Mouse (Mus musculus) thymus, postnatal 10 days (tissue): Measurements from ENCODE around the gene 2510002D24Rik.
"Not testable (repeated sequence)": the region's sequence is repeated elsewhere in the genome, so short reads cannot be mapped to it uniquely, and the experiment has no call there.

ENCODE experiments used
- DNase-seq, 2 experiments: peaks; one replicate each; pipeline ENCODE4 v3.0.0; 2021; ENCODE audit warnings: low spot score in 2 of 2

Gene 2510002D24Rik

GRCm38 (mm10) chr16:18849521-18850190 lies 13.3 kb downstream of the 2510002D24Rik start:
- DNase-seq = not testable (repeated sequence)

GRCm38 (mm10) chr16:18858551-18858950 lies 22.2 kb downstream of the 2510002D24Rik start:
- DNase-seq = peak; percentile 12 to 46

GRCm38 (mm10) chr16:18860186-18860585 lies 23.8 kb downstream of the 2510002D24Rik start:
- DNase-seq = no peak

GRCm38 (mm10) chr16:18870495-18870894 lies 34.1 kb downstream of the 2510002D24Rik start:
- DNase-seq = not testable (repeated sequence)

- DNase-seq = peak in 1 of 2 experiments; percentile 5
These were observed 39.7 kb downstream of the 2510002D24Rik start for GRCm38 (mm10) chr16:18876091-18876441.

- DNase-seq = peak; percentile 89 to 93
These were observed 40.3 kb downstream of the 2510002D24Rik start, which contains the start of the genes Mrpl40 and Hira for GRCm38 (mm10) chr16:18876442-18877308. Mrpl40 (minus strand) TSS chr16:18876862. Hira (plus strand) TSS chr16:18877037.

GRCm38 (mm10) chr16:18877386-18878090 lies 41.2 kb downstream of the 2510002D24Rik start:
- DNase-seq = peak; percentile 58 to 67

GRCm38 (mm10) chr16:18878091-18878720 lies 41.8 kb downstream of the 2510002D24Rik start:
- no peak for DNase-seq

- no peak for DNase-seq
These were observed 47.7 kb downstream of the 2510002D24Rik start for GRCm38 (mm10) chr16:18884044-18884443.
